Mouse (Mus musculus): ENCODE data around the gene Gm42906.

Gm42906 gene

GRCm38 (mm10) chr5:151188659-151189058, 239.3 kb downstream of the Gm42906 start:
- no peak for DNase-seq (ENCODE audit: low spot score in 2 of 2)

- no peak for DNase-seq (ENCODE audit: low spot score in 2 of 2)
Measured at GRCm38 (mm10) chr5:151187336-151187735, 240.6 kb downstream of the Gm42906 start.

DNA sequence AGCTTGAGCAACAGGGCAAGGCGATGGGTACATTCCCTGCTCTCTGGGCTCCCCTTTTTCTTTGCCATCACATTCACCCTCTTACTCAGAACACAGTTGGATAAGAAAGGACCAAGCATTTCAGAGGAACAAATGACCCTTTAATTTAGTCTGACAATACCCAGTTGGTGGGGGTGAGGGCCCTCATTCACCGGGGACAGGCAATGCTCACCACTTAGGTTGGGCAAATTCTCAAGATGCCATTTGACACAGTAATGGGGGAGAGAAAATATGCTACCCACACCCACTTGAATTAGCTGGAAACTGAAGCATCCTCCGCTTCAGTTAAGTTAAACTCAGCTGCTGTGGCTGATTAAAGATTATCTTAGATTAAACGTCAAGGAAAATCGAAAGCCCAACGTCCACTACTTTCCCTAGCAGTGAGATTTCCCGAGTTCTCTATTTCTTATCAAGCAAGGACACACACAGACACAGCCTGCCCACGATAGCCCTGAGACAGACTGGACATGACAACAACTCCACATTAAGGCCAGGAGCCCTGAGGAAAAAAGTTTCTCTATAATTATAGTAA, 242.6 kb downstream of the Gm42906 start:
- no peak for DNase-seq (ENCODE audit: low spot score in 2 of 2)

GRCm38 (mm10) chr5:151183656-151184240, 244.2 kb downstream of the Gm42906 start:
- DNase-seq (ENCODE audit: low spot score in 2 of 2) = no peak

DNA sequence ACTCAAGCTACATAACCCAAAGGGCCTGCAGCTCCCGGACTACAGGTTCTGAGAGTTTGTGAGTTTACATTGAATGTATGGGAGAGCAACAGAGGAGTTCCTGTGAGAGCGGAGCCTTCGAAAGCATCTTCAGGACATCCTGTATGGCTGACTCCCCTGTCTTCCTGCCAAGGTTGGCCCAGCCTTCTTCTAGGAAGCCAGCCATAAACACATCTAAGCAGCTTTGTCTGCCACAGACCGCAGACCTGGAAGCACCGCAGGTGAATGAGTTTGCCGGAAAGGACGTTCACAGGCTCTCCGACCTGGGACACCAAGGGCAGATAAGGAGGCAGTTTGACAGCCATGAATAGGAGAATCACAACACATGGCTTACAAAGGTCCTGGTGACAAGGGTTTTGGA, 246.7 kb downstream of the Gm42906 start:
- DNase-seq (ENCODE audit: low spot score in 2 of 2) = no peak

- DNase-seq (ENCODE audit: low spot score in 2 of 2) = no peak
Measured at GRCm38 (mm10) chr5:151180176-151180785, 247.7 kb downstream of the Gm42906 start.

GRCm38 (mm10) chr5:151177171-151177570, 250.8 kb downstream of the Gm42906 start:
- DNase-seq (ENCODE audit: low spot score in 2 of 2) = no peak

DNA sequence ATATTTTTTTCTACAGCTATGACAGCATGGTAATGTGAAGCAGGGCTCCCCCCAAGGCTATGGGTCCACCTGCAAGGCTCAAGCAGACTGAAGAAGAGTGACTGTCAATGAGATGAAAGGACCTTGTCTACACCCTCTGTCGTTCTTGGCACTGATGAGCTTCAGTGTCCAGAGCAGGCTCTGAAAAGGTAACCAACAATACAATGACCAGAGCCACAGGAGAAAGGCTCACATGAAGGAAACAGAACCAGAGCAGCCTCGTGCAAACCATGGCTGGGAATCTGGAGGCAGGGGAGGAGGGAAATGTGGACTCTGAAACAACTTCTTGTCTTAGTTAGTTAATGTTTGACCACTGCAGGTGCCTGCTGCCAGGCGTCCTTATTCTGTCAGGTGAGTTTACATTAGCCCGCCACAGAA, 252.1 kb downstream of the Gm42906 start:
- no peak for DNase-seq (ENCODE audit: low spot score in 2 of 2)

GRCm38 (mm10) chr5:151174485-151175460, 253.2 kb downstream of the Gm42906 start:
- DNase-seq (ENCODE audit: low spot score in 2 of 2) = no peak

DNA sequence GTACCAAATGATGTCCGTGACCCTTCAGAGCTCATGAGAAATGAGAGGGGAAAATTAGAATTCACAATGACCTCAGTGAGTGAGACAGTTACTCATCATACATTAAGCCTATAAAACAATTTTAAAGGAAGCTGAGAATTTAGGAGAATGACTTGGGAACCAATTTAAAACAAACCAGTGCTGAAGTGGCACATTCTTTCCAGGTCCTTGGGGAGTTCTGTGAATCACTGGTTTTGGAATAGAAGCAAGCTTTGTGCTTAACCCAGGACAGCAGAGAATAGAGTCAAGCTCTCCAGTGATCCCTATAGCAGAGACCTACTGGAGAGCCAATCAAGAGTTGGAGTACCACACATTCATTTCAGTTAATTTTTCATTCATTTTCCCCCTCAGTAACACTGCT, 254.2 kb downstream of the Gm42906 start:
- DNase-seq (ENCODE audit: low spot score in 2 of 2) = no peak

DNA sequence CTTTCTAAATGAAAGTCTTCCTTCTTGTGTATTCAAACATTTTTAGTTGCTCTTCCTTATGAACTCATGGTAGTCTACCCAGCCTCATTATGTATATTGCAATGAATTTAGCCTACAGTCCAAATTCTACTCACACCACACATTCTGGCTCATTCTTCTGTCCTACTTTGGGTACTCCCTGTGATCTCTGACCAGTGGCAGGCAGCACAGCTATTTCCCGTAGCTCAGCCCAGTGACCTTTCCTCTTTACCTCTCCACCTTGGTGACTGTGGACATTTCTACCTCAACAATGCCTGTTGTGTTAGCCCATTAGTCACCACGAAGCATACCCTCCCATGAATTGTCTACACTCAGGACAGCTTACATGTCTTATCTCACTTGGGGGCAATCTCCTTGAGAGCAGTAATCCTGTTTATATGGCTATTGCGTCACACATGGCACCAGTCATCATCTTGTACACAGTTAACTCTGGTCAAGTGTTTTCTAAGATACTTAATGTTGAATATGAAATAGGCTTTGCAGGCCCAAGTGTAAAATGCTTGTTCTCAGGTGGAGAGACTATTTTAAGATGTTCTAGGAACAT, 257.7 kb downstream of the Gm42906 start:
- DNase-seq (ENCODE audit: low spot score in 2 of 2) = no peak

DNA sequence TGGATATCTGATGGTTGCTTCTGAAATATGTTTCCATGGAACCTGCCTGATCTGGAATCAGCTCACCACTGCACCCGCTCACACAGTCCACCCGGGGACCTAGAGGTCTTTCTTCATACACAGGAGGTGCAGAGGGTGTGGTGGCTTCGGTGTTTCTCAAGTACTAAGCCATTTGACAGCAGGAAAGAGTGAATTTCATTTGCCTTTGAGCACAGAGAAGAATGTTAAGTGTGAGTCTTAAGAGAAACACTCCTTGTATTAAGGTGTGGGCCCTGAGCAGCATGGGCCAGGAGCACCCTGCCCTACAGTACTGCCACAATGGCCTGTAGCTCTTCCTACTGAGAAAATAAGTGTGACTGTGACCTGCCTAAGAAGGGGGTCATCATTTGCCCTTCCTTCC, 259.8 kb downstream of the Gm42906 start:
- DNase-seq (ENCODE audit: low spot score in 2 of 2) = no peak

DNA sequence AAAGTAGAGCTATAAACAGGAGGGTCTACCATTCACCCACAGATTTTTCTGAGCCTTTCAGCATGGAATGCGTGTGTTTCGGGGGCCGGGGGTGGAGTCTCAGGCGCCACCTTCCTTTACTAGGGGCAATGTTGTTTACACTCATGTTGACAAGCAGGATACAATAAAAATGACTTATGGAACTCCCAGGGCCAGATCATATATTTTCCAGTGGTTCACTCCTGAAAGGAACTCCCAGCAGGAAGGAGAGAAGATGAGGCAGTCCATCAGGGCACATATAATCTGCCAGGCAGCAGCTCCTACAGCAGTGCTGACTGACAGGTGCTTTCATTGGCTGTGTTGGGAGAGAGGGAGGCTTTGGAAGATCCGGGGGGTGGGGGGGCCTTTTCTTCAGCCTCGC, 260.3 kb downstream of the Gm42906 start:
- DNase-seq (ENCODE audit: low spot score in 2 of 2) = no peak

- no peak for DNase-seq (ENCODE audit: low spot score in 2 of 2)
Measured at GRCm38 (mm10) chr5:151166266-151166665, 261.7 kb downstream of the Gm42906 start.

DNA sequence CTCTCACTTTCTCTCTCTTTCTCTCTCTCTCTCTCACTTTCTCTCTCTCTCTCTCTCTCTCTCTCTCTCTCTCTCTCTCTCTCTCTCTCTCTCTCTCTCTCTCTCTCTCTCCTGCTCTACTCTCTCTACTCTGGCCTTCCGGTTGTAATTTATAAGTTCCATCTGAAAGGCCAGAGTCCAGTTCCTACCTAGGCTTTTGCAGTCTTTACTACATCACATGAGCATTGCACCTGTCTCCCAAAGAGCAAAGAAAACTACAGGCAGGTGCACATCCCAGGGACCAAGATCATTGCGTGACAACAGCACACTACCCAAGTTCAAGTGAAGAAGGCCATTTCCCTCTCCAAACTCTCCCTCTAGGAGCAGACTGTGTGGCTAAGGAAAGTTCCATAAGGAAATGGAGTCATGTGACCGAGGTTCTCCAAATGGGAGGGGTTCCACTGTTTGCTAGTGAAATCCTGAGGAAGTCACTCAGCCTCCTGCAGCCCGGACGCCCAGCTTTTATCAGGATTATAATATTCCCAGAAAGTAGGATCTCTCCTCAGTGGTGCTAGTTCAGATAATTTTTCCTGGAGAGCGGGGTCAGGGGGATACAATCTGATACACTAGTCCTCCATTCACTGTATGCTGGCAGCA, 262.5 kb downstream of the Gm42906 start:
- no peak for DNase-seq (ENCODE audit: low spot score in 2 of 2)

GRCm38 (mm10) chr5:151164815-151165214, 263.1 kb downstream of the Gm42906 start:
- DNase-seq (ENCODE audit: low spot score in 2 of 2) = no peak

- DNase-seq (ENCODE audit: low spot score in 2 of 2) = no peak
Measured at GRCm38 (mm10) chr5:151162642-151163041, 265.3 kb downstream of the Gm42906 start.

GRCm38 (mm10) chr5:151155247-151155646, 272.7 kb downstream of the Gm42906 start:
- no peak for DNase-seq (ENCODE audit: low spot score in 2 of 2)

- DNase-seq (ENCODE audit: low spot score in 2 of 2) = no peak
Measured at GRCm38 (mm10) chr5:151154780-151155179, 273.2 kb downstream of the Gm42906 start.

DNA sequence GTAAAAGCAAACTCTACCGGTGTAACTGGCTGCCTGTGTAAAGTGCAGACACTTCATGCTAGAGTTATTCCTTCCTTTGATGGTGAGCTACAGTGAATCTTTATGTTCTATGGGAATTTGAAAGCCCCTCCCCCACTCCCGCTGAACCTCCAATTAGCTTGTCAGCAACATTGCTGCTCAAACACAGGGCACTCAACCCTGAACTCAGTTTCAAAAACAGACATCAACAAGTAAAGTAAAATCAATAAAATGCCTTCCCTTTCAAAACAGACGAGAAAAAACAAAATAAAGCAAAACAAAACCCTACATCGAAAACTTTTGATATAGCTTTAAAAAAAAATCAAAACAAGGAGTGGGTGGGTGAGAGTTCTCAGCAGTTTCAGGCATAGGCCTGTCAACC, 273.9 kb downstream of the Gm42906 start:
- DNase-seq (ENCODE audit: low spot score in 2 of 2) = no peak

GRCm38 (mm10) chr5:151151549-151151948, 276.4 kb downstream of the Gm42906 start:
- no peak for DNase-seq (ENCODE audit: low spot score in 2 of 2)

Measured in frontal cortex, postnatal 14 days (tissue).